Comparison of ENCODE assay signal across 8 mouse cellular contexts in genomic region chr10:95414316-95415158, GRCm38 (mm10). TPM values are rescaled to one million over a fixed set of nuclear protein-coding genes. Genes with fewer than 3 reads are reported as not detected.
DNase-seq lines count a peak whose midpoint lies in the region; ATAC-seq lines count a peak whose summit lies in the region.

No protein-coding gene starts in this region.

- ATAC-seq in cerebellum, adult (ENCODE audit: insufficient number of reproducible peaks, low FRiP score, low TSS enrichment), result no peak
- ATAC-seq in forebrain, embryonic 13.5 days, result no peak

- H3K27ac ChIP-seq in forebrain, embryonic 13.5 days, result peak overlapping the region; percentile 93
- H3K27ac ChIP-seq in hindbrain, embryonic 10.5 days, result peak overlapping the region; percentile 89

- peak; percentile 9 to 31 for DNase-seq in cerebellum, adult 18-20 months
- peak; percentile 65 for DNase-seq in adrenal gland, postnatal 10 days
- peak; percentile 72 for DNase-seq in hindbrain, embryonic 10.5 days (ENCODE audit: low spot score)
- peak; percentile 20 to 31 for DNase-seq in layer of hippocampus, postnatal 25 days (ENCODE audit: extremely low spot score in 1 of 2, low spot score in 1 of 2)
- DNase-seq in lung, postnatal 4 days, result peak; percentile 59 to 69
- DNase-seq in spleen, postnatal 10 days (ENCODE audit: low spot score in 2 of 2), result peak; percentile 18 to 38

- H3K4me2 ChIP-seq in forebrain, embryonic 13.5 days, result peak overlapping the region; percentile 95

- peaks cover 4% of the 10 kb centered on the region; the same call in 1 of the 2 replicates for H3K36me3 ChIP-seq in forebrain, embryonic 13.5 days (ENCODE audit: poor library complexity, severe bottlenecking)
- H3K36me3 ChIP-seq in hindbrain, embryonic 10.5 days, result no peaks in the 10 kb centered on the region

- no peaks in the 10 kb centered on the region for H3K9me3 ChIP-seq in forebrain, embryonic 13.5 days (replicated peaks)
- no peaks in the 10 kb centered on the region for H3K9me3 ChIP-seq in hindbrain, embryonic 10.5 days

- peak overlapping the region; percentile 82 for H3K4me3 ChIP-seq in forebrain, embryonic 13.5 days
- peak overlapping the region; percentile 82 for H3K4me3 ChIP-seq in hindbrain, embryonic 10.5 days

- H3K9ac ChIP-seq in forebrain, embryonic 13.5 days, result peak overlapping the region; percentile 91

- WGBS in forebrain, embryonic 13.5 days, result 1% methylated on average over 60 of the region's 65 CpGs
- under 1% methylated on average over 65 of the region's 65 CpGs for WGBS in hindbrain, embryonic 10.5 days

- peaks cover 29% of the 10 kb centered on the region for H3K4me1 ChIP-seq in forebrain, embryonic 13.5 days
- peaks cover 41% of the 10 kb centered on the region for H3K4me1 ChIP-seq in hindbrain, embryonic 10.5 days (replicated peaks)

- H3K27me3 ChIP-seq in forebrain, embryonic 13.5 days, result peaks cover 2% of the 10 kb centered on the region; the same call in 1 of the 2 replicates
- peaks cover 43% of the 10 kb centered on the region for H3K27me3 ChIP-seq in hindbrain, embryonic 10.5 days (ENCODE audit: insufficient read depth, poor library complexity, severe bottlenecking)

RNA-seq across cellular contexts. Expression of gene Socs2, which starts 2.4 kb away (rescaled TPM):
- total RNA-seq in adrenal gland, postnatal 10 days (2021), result 10 to 100 TPM; 30.0 to 34.1 TPM
- polyA plus RNA-seq in forebrain, embryonic 13.5 days (2015; fragmentation: Nextera tagmentation; extraction: Ambion mirVana), result 91.6 and 97.8 TPM in 2 replicates
- polyA plus RNA-seq in hindbrain, embryonic 10.5 days (2016; fragmentation: Nextera tagmentation; extraction: Ambion mirVana), result 32.5 and 40.4 TPM in 2 replicates
- 10 to 100 TPM; 34.7 to 42.2 TPM for total RNA-seq in layer of hippocampus, postnatal 25 days (2021)

Comparison
In these comparisons a context has a peak if more than half of its experiments do, and no peak if none do; other contexts are left out.
1. DNase-seq: peak in every context shown above with its lines; median percentile 72 in hindbrain, embryonic 10.5 days; 65 in adrenal gland, postnatal 10 days; 64 in lung, postnatal 4 days; 28 in spleen, postnatal 10 days; 26 in layer of hippocampus, postnatal 25 days; 20 in cerebellum, adult 18-20 months.